Mouse (Mus musculus) embryonic facial prominence, embryonic 10.5 days (tissue): ENCODE measurements around the gene Zfp936. TPM values are rescaled to one million over a fixed set of nuclear protein-coding genes. Genes with fewer than 3 reads are reported as not detected.
"Not testable (repeated sequence)": the region's sequence is repeated elsewhere in the genome, so short reads cannot be mapped to it uniquely, and the experiment has no call there.

Experiments
- DNase-seq: peaks from one replicate; pipeline ENCODE4 v3.0.0-alpha.2; 2017; ENCODE audit warnings: low spot score
- H3K27ac ChIP-seq: fragments of 300-500 bp; sonication (generic); replicated peaks from 2 replicates; pipeline ENCODE4 v1.5.1; 2016; ENCODE audit warnings: mild to moderate bottlenecking
- H3K27me3 ChIP-seq: fragments of 300-500 bp; sonication (generic); replicated peaks from 2 replicates; pipeline ENCODE4 v1.6.1; 2016; ENCODE audit warnings: low read depth, mild to moderate bottlenecking; ENCODE audit not compliant: poor library complexity, severe bottlenecking
- H3K36me3 ChIP-seq: fragments of 300-500 bp; sonication (generic); replicated peaks from 2 replicates; pipeline ENCODE4 v1.6.1; 2016; ENCODE audit warnings: mild to moderate bottlenecking, moderate library complexity
- H3K4me1 ChIP-seq: fragments of 300-500 bp; sonication (generic); 2 replicates; pipeline ENCODE4 v1.6.1; 2016
- H3K4me3 ChIP-seq: fragments of 300-500 bp; sonication (generic); 2 replicates; pipeline ENCODE4 v1.5.1; 2016; ENCODE audit warnings: mild to moderate bottlenecking, moderate library complexity
- H3K9me3 ChIP-seq: fragments of 300-500 bp; sonication (generic); 2 replicates; pipeline ENCODE4 v1.6.1; 2016; ENCODE audit warnings: mild to moderate bottlenecking
- WGBS: fragments of 180-500 bp; shearing (Covaris S2); methylation state at CpG from one replicate; pipeline ENCODE4 v1.1.7; 2016; 5-methylcytosine and 5-hydroxymethylcytosine counted together
- microRNA-seq: library from miRNA; unstranded; fragments of <30 nt; microRNA quantifications from one replicate; pipeline ENCODE4, GENCODE M21; 2017
- polyA plus RNA-seq: library from polyadenylated mRNA; unstranded; fragments of >200 nt; fragmentation: Nextera tagmentation; extraction: Ambion mirVana; gene quantifications from 2 replicates; pipeline ENCODE4 v1.2.1, GENCODE M21; 2016

Gene Zfp936
- not detected in 2 replicates for polyA plus RNA-seq

- H3K27ac ChIP-seq, H3K4me1 ChIP-seq, DNase-seq, H3K36me3 ChIP-seq, H3K27me3 ChIP-seq, H3K4me3 ChIP-seq: not testable (repeated sequence)
- peaks cover 28% of the 10 kb centered on the region for H3K9me3 ChIP-seq
- 83% methylated on average over 10 of the region's 10 CpGs for WGBS
Observed at GRCm38 (mm10) chr7:43113929-43114328, at the start of gene Zfp936. TSS of gene Zfp936 (plus strand) at chr7:43114229.

GRCm38 (mm10) chr7:43077831-43078230 is 36.2 kb upstream of the Zfp936 start:
- H3K9me3 ChIP-seq: peaks cover 30% of the 10 kb centered on the region
- no peaks in the 10 kb centered on the region for H3K27me3 ChIP-seq
- no peaks in the 10 kb centered on the region for H3K4me1 ChIP-seq
- no peak overlapping the region for H3K4me3 ChIP-seq
- H3K27ac ChIP-seq: no peak overlapping the region
- 86% methylated on average over 8 of the region's 8 CpGs for WGBS
- no peaks in the 10 kb centered on the region for H3K36me3 ChIP-seq
- no peak for DNase-seq

DNA sequence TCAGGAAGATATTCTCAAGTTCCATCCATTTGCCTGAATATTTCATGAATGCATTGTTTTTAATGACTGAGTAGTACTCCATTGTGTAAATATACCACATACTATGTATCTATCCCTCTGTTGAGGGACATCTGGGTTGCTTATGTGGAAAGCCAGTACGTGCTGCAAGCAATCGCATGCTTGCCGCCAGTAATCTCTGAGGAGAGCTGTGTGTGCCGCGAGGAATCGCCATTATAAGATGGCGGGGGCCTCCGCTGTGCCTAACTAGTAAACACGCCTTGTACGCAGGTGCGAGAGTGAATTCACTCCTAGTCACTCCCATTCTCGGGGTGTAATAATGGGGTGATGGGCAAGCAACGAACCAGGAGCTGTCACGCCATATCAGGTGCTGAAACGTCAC is 14.7 kb downstream of the Zfp936 start:
- 94% methylated on average over 15 of the region's 15 CpGs for WGBS
- peaks cover 61% of the 10 kb centered on the region for H3K9me3 ChIP-seq
- not testable (repeated sequence) for H3K4me3 ChIP-seq, H3K4me1 ChIP-seq, H3K36me3 ChIP-seq, H3K27me3 ChIP-seq, DNase-seq, H3K27ac ChIP-seq

DNA sequence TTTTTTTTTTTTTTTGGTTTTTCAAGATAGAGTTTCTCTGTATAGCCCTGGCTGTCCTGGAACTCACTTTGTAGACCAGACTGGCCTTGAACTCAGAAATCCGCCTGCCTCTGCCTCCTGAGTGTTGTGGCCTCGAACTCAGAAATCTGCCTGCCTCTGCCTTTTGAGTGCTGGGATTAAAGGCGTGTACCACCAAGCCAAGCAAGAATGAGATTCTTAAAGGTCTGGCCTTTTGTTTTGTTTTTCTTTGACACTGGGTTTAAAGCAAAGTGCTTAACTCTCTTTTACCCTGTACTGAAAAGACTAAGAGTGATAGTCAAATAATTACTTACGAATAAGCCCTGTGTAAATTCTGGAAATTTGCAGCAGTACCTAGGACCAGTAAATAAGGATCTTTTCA is 50.1 kb downstream of the Zfp936 start:
- DNase-seq, H3K4me1 ChIP-seq, H3K27ac ChIP-seq, H3K27me3 ChIP-seq, H3K36me3 ChIP-seq, H3K4me3 ChIP-seq: not testable (repeated sequence)
- 75% methylated on average over 4 of the region's 4 CpGs for WGBS
- peaks cover 88% of the 10 kb centered on the region for H3K9me3 ChIP-seq

- DNase-seq, H3K4me3 ChIP-seq, H3K27ac ChIP-seq, H3K36me3 ChIP-seq, H3K4me1 ChIP-seq, H3K27me3 ChIP-seq: not testable (repeated sequence)
- H3K9me3 ChIP-seq: peaks cover 83% of the 10 kb centered on the region
- 82% methylated on average over 4 of the region's 4 CpGs for WGBS
Observed at GRCm38 (mm10) chr7:43167101-43167500, 53.1 kb downstream of the Zfp936 start.

DNA sequence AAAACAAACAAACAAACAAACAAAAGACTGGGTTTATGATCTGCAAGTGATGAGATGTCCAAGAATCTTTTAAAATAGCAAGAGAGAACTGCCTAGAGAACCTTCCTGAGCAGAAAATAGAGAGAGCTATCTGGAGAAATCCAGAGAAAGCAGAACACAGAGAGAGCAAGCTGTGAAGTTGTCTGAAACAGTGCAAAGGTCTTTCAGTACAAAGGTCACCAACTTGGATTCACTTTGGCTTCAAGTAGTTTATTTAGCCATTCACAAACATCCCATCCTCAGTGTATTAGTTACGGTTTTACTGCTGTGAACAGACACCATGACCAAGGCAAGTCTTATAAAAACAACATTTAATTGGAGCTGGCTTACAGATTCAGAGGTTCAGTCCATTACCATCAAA is 53.8 kb downstream of the Zfp936 start:
- not testable (repeated sequence) for H3K4me3 ChIP-seq, H3K27me3 ChIP-seq, H3K27ac ChIP-seq, H3K4me1 ChIP-seq, DNase-seq, H3K36me3 ChIP-seq
- peaks cover 83% of the 10 kb centered on the region for H3K9me3 ChIP-seq
- 88% methylated on average over 1 of the region's 1 CpGs for WGBS

- not testable (repeated sequence) for H3K4me1 ChIP-seq, H3K27ac ChIP-seq, H3K36me3 ChIP-seq, DNase-seq, H3K4me3 ChIP-seq, H3K27me3 ChIP-seq
- WGBS: 49% methylated on average over 1 of the region's 1 CpGs
- H3K9me3 ChIP-seq: peaks cover 83% of the 10 kb centered on the region
Observed at GRCm38 (mm10) chr7:43168212-43168611, 54.2 kb downstream of the Zfp936 start.

DNA sequence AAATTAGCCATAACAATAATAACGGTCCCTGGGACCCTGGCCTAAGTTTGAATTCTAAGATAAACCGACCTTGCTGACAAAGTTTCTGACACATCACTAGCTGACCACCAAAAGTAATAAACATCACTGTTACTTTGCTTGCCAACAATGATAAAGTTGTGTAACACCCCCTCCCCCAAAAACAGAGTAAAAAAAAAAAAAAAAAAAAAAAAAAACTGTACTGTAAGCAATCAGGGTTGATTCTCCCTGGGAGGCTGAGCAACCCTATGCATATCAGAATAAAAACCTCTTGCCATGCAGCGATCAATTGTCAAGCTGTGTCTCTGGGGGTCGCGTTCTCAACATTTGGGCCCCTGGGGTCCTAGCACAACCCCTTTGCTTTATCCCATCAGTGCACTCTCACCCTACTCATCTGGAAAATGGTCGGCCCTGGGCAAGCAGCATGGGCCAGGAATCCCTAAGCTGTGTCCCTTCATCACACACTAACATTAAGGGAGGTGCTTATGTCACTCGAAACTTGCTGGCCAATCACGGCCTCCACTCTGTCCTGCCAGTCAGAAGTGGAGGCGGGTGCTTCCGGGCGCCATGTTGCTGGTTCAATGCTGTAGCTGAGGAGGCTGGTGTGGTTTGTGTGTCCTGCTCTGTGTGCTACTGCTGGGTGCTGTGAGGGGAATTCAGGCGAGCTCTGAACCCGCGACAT is 63.1 kb downstream of the Zfp936 start:
- 87% methylated on average over 14 of the region's 14 CpGs for WGBS
- no peak overlapping the region for H3K27ac ChIP-seq
- H3K27me3 ChIP-seq: no peaks in the 10 kb centered on the region
- no peak overlapping the region for H3K4me3 ChIP-seq
- peaks cover 75% of the 10 kb centered on the region for H3K9me3 ChIP-seq
- no peaks in the 10 kb centered on the region for H3K4me1 ChIP-seq
- no peaks in the 10 kb centered on the region for H3K36me3 ChIP-seq
- no peak for DNase-seq

GRCm38 (mm10) chr7:43213781-43214180 is 99.8 kb downstream of the Zfp936 start:
- not testable (repeated sequence) for H3K27ac ChIP-seq, H3K27me3 ChIP-seq, H3K4me3 ChIP-seq, DNase-seq, H3K36me3 ChIP-seq, H3K4me1 ChIP-seq
- peaks cover 35% of the 10 kb centered on the region for H3K9me3 ChIP-seq
- WGBS: 82% methylated on average over 7 of the region's 7 CpGs

Small RNA genes within 50 kb of the gene (microRNA-seq; reads per million reads assigned to microRNA genes)
- gene Gm22707: not detected

Other genes starting within 250 kb of the Zfp936 start
- not detected in 2 replicates for gene Gm2381, start 247.0 kb upstream of the Zfp936 start, polyA plus RNA-seq
- gene Vmn2r63, start 180.4 kb upstream of the Zfp936 start, polyA plus RNA-seq: not detected in 2 replicates
- gene Gm9268, start 95.5 kb upstream of the Zfp936 start, polyA plus RNA-seq: not detected in 2 replicates
- gene Zfp715, start 199.1 kb downstream of the Zfp936 start, polyA plus RNA-seq: 10.5 and 10.6 TPM in 2 replicates
- 0.13 and 0.15 TPM in 2 replicates for gene Siglecf, start 237.1 kb downstream of the Zfp936 start, polyA plus RNA-seq